25 mouse cellular contexts compared by ENCODE assay signal in the genomic region with DNA sequence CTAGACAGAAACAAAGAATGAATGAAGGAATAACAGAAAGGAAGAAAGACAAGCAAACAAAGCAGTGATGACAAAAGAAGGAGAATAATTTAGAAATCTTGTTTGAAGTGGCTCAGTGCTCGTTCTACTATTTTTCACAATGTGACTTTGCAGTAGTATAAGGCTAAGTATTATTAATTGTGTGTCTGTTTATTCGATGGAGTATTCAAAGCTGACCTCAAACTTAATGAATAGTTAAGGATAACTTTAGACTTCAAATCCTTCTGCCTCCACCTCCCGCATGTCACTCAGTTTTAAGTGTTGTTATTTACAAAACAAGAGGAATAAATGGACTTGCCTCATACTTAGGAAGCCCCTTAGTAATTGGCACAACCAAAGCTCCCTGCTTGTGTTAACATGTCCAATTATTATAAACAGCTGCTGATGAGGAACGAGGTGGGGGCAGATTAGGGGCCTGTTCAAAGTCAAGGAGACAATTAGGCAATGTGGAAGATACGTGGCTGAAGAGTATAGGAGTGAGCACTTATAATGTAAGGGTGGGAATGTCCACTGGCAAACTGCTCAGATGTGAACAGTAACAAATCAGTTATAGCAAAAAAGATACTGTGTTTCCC.
"Had no signal": no experiment of that assay in that cellular context is flagged by ENCODE, and none has a peak within 500 bp of the region (broad histone marks: within the 10 kb centered on the region; RNA-seq: fewer than 3 reads in every experiment).

No protein-coding gene starts in this region.

- H3K9ac ChIP-seq: heart, embryonic 13.5 days; heart, embryonic 15.5 days; hindbrain, embryonic 13.5 days; hindbrain, embryonic 15.5 days; kidney, embryonic 15.5 days; limb, embryonic 12.5 days had no signal

- ATAC-seq: hindbrain, postnatal 0 days; intestine, embryonic 16.5 days had no signal

- H3K27ac ChIP-seq: heart, adult 2 months; heart, embryonic 13.5 days; heart, embryonic 15.5 days; hindbrain, embryonic 13.5 days; hindbrain, embryonic 15.5 days; hindbrain, postnatal 0 days; kidney, embryonic 15.5 days; kidney, postnatal 0 days; limb, embryonic 12.5 days had no signal

- H3K27me3 ChIP-seq: heart, embryonic 13.5 days; heart, embryonic 15.5 days; hindbrain, embryonic 13.5 days; hindbrain, embryonic 15.5 days; kidney, embryonic 15.5 days; limb, embryonic 12.5 days had no signal

- H3K9me3 ChIP-seq: heart, embryonic 13.5 days; heart, embryonic 15.5 days; hindbrain, embryonic 13.5 days; hindbrain, embryonic 15.5 days; kidney, embryonic 15.5 days; limb, embryonic 12.5 days had no signal

- H3K4me3 ChIP-seq: heart, adult 2 months; heart, embryonic 13.5 days; heart, embryonic 15.5 days; hindbrain, embryonic 13.5 days; hindbrain, embryonic 15.5 days; kidney, embryonic 15.5 days; limb, embryonic 12.5 days had no signal

- H3K36me3 ChIP-seq: heart, embryonic 13.5 days; heart, embryonic 15.5 days; hindbrain, embryonic 13.5 days; hindbrain, embryonic 15.5 days; kidney, embryonic 15.5 days; limb, embryonic 12.5 days had no signal

- H3K4me2 ChIP-seq: heart, embryonic 11.5 days; heart, embryonic 13.5 days; heart, embryonic 15.5 days; hindbrain, embryonic 13.5 days; hindbrain, embryonic 15.5 days; kidney, embryonic 15.5 days; limb, embryonic 12.5 days; liver, embryonic 11.5 days had no signal

- DNase-seq: gastrocnemius, postnatal 14 days; gastrocnemius, postnatal 36 days; heart, adult 11 months; heart, adult 2 months; heart, postnatal 14 days; heart, postnatal 36 days; kidney, adult 18-20 months; kidney, adult 8-10 months; kidney, postnatal 14 days; kidney, postnatal 36 days; layer of hippocampus, adult 9-11 months; layer of hippocampus, postnatal 36 days; left cerebral cortex, postnatal 4 days; liver had no signal

- H3K4me1 ChIP-seq: heart, embryonic 13.5 days; heart, embryonic 15.5 days; hindbrain, embryonic 13.5 days; hindbrain, embryonic 15.5 days; kidney, embryonic 15.5 days; limb, embryonic 12.5 days had no signal
